Mouse (Mus musculus) spleen, adult 2 months (tissue): ENCODE data around the gene Castor2. TPM values are rescaled to one million over a fixed set of nuclear protein-coding genes. Genes with fewer than 3 reads are reported as not detected.

Experiments
- DNase-seq, 2 experiments: peaks; one replicate each; pipeline versions ENCODE4 v3.0.0 to v3.0.0-alpha.2; 2012 to 2021; ENCODE audit warnings: low spot score in 2 of 2, low read depth in 1 of 2
- H3K27ac ChIP-seq: fragments of 200-500 bp; 2 replicates; pipeline ENCODE4 v1.5.1; 2012; ENCODE audit warnings: low read length, inconsistent platforms; ENCODE audit not compliant: insufficient read depth
- H3K27me3 ChIP-seq: fragments of 200-500 bp; 2 replicates; pipeline ENCODE4 v1.6.1; 2012; ENCODE audit warnings: mild to moderate bottlenecking, moderate library complexity, low read length, inconsistent platforms; ENCODE audit not compliant: control insufficient read depth, insufficient read depth
- H3K36me3 ChIP-seq: fragments of 200-500 bp; 2 replicates; pipeline ENCODE4 v1.6.1; 2012; ENCODE audit warnings: mild to moderate bottlenecking, low read length, inconsistent platforms; ENCODE audit not compliant: control insufficient read depth, insufficient read depth
- H3K4me1 ChIP-seq: fragments of 200-500 bp; 2 replicates; pipeline ENCODE4 v1.6.1; 2011; ENCODE audit warnings: inconsistent platforms; ENCODE audit not compliant: control insufficient read depth, insufficient read depth, insufficient read length
- H3K4me3 ChIP-seq: fragments of 200-500 bp; 2 replicates; pipeline ENCODE4 v1.5.1; 2011; ENCODE audit warnings: mild to moderate bottlenecking, inconsistent platforms; ENCODE audit not compliant: insufficient read depth, insufficient read length; ENCODE audit errors: extremely low read depth
- CTCF ChIP-seq: fragments of 200-500 bp; IDR thresholded peaks from 2 replicates; pipeline ENCODE4 v1.5.1; 2011; ENCODE audit warnings: mild to moderate bottlenecking, inconsistent platforms; ENCODE audit not compliant: insufficient read depth, insufficient read length, insufficient replicate concordance; ENCODE audit errors: extremely low read depth
- POLR2A ChIP-seq: fragments of 200-500 bp; IDR thresholded peaks from 2 replicates; pipeline ENCODE4 v1.6.1; 2011; ENCODE audit warnings: low read depth, low read length, inconsistent platforms
- WGBS: fragments of 180-500 bp; shearing (Covaris S2); methylation state at CpG from one replicate; pipeline ENCODE4 v1.1.7; 2018; 5-methylcytosine and 5-hydroxymethylcytosine counted together
- polyA plus RNA-seq: library from polyadenylated mRNA; depleted of rRNA; stranded (reverse); fragments of >200 nt; gene quantifications from 2 replicates; pipeline ENCODE4 v1.2.3, GENCODE M21; 2012; rRNA removed

The Castor2 gene
- polyA plus RNA-seq, 1 experiment: 5.3 TPM

DNA sequence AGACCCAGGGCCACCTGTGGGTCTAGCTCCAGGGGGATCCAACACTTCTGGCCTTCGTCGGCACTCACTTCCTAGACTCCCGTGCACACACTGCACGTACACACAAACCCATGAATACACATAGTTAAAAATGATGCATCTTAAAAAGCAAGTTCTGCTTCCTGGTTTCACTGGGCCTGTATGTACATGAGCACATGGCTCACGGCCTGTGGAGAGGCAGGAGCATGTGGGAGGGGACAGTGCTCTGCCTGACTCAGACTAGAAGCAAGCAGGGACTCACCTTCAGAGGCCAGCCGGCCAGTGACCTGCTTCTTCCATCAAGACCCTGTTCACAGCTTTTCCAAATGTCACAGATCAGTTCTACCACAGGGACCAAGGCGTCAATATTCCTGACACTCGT lies 94.2 kb downstream of the Castor2 start:
- Histone ChIP-seq H3K4me1 (peaks cover 1% of the 10 kb centered on the region; the same call in 1 of the 2 replicates), H3K4me3 (no peak overlapping the region), H3K27ac (no peak overlapping the region), H3K36me3 (peaks cover 6% of the 10 kb centered on the region), H3K27me3 (no peaks in the 10 kb centered on the region)
- TF ChIP-seq CTCF (no peak), POLR2A (no peak)
- WGBS: 86% methylated on average over 8 of the region's 8 CpGs
- DNase-seq: no peak

Other genes with a start within 250 kb of the Castor2 start
- 10.7 and 12.0 TPM in 2 replicates for gene Rcc1l, start 77.1 kb downstream of the Castor2 start, polyA plus RNA-seq
- 6.4 and 7.7 TPM in 2 replicates for gene Gtf2ird2, start 84.3 kb downstream of the Castor2 start, polyA plus RNA-seq
- 103 and 151 TPM in 2 replicates for gene Ncf1, start 129.9 kb downstream of the Castor2 start, polyA plus RNA-seq
- 44.7 and 48.2 TPM in 2 replicates for gene Gtf2i, start 215.0 kb downstream of the Castor2 start, polyA plus RNA-seq